Mouse (Mus musculus) heart, adult 2 months (tissue): ENCODE data around the gene Golt1b.

ENCODE experiments used
- CTCF ChIP-seq: fragments of 200-600 bp; IDR thresholded peaks from 2 replicates; pipeline ENCODE4 v1.8.1; 2022; ENCODE audit warnings: antibody characterized with exemption, mild to moderate bottlenecking, moderate library complexity
- EP300 ChIP-seq: fragments of 200-500 bp; IDR thresholded peaks from 2 replicates; pipeline ENCODE4 v1.6.1; 2011; ENCODE audit warnings: low read depth, low read length, control low read depth; ENCODE audit not compliant: insufficient read depth
- POLR2A ChIP-seq: fragments of 200-500 bp; IDR thresholded peaks from 2 replicates; pipeline ENCODE4 v1.6.1; 2011; ENCODE audit warnings: mild to moderate bottlenecking, low read depth, low read length, control low read depth; ENCODE audit not compliant: insufficient read depth

GRCm38 (mm10) chr6:142347431-142348385 lies 39.3 kb upstream of the Golt1b start:
- TF ChIP-seq CTCF (no peak), EP300 (no peak), POLR2A (no peak)
